Mouse (Mus musculus) heart, postnatal 25 days (tissue): ENCODE measurements around the gene Ptpn4. TPM values are rescaled to one million over a fixed set of nuclear protein-coding genes. Genes with fewer than 3 reads are reported as not detected.

ENCODE experiments used
- DNase-seq: peaks from one replicate; pipeline ENCODE4 v3.0.0; 2022; ENCODE audit warnings: low spot score
- intact Hi-C: fragments of 180-260 bp; cut with DNase I; formaldehyde crosslinking; loops from one replicate; pipeline ENCODE4 v1.15.1; 2025
- total RNA-seq, 2 experiments: library from RNA; stranded (reverse); gene quantifications; 2 replicates each; pipeline ENCODE4 v1.2.3; 2021

Gene Ptpn4
- 10 to 100 TPM; 26.1 to 27.9 TPM for total RNA-seq

GRCm38 (mm10) chr1:119837035-119837751 is at the start of gene Ptpn4:
Gene Ptpn4, minus strand, starts transcription at chr1:119837613.
- intact Hi-C loops, result loop anchor here (5.0 to 10.0 kb wide), 2 partner anchors 75 to 312 kb away; partner anchors contain the start of genes Tmem177 and Tmem185b
- peak; percentile 96 for DNase-seq

GRCm38 (mm10) chr1:119886320-119886719 is 48.9 kb upstream of the Ptpn4 start:
- intact Hi-C loops, result no loop called here
- DNase-seq, result no peak

- intact Hi-C loops, result no loop called here
- no peak for DNase-seq
Observed at GRCm38 (mm10) chr1:119884272-119884671, 46.9 kb upstream of the Ptpn4 start.

GRCm38 (mm10) chr1:119878909-119879308 is 41.5 kb upstream of the Ptpn4 start:
- intact Hi-C loops, result no loop called here
- no peak for DNase-seq

DNA sequence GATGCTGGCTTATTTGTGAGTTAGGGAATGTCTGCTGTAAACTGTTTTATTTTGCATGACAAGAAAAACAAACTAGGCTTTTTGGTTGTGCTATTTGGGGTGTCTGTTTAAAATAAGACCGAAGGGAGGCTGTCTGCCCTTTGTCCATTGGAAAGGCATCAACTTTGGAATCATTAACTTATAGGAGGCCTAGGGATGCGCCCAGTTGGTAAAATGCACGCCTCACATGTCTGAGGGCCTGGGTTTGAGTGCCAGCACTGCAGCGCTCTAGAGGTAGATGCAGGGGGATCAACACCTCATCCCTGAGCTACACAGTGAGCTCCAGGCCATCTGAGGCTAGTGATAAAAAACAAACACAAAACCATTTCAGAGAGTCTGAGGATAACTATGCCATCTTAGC is 40.1 kb upstream of the Ptpn4 start:
- intact Hi-C loops, result no loop called here
- no peak for DNase-seq

GRCm38 (mm10) chr1:119868395-119869161 is 31.2 kb upstream of the Ptpn4 start:
- intact Hi-C loops, result no loop called here
- DNase-seq, result no peak

- intact Hi-C loops, result no loop called here
- DNase-seq, result no peak
Observed at GRCm38 (mm10) chr1:119867300-119867699, 29.9 kb upstream of the Ptpn4 start.

DNA sequence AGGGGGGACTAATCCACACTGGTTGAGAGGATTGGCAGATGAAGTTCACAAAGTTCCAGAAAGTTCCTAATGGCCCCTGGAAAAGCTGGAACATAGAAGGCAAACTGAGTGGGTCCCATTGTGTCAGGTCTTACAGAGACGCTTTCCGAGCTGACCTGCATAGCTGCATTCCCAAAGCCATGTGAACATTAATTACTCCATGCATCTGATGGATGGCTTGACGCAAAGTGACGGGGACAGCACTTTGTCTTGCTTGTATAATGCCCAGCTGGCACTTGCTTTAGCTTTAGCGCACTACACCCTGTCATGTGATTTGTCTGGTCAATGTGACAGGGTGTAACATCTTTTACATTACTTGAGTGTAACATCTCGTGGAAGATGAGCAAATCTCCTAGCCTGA is 27.9 kb upstream of the Ptpn4 start:
- no peak for DNase-seq
- intact Hi-C loops, result no loop called here

DNA sequence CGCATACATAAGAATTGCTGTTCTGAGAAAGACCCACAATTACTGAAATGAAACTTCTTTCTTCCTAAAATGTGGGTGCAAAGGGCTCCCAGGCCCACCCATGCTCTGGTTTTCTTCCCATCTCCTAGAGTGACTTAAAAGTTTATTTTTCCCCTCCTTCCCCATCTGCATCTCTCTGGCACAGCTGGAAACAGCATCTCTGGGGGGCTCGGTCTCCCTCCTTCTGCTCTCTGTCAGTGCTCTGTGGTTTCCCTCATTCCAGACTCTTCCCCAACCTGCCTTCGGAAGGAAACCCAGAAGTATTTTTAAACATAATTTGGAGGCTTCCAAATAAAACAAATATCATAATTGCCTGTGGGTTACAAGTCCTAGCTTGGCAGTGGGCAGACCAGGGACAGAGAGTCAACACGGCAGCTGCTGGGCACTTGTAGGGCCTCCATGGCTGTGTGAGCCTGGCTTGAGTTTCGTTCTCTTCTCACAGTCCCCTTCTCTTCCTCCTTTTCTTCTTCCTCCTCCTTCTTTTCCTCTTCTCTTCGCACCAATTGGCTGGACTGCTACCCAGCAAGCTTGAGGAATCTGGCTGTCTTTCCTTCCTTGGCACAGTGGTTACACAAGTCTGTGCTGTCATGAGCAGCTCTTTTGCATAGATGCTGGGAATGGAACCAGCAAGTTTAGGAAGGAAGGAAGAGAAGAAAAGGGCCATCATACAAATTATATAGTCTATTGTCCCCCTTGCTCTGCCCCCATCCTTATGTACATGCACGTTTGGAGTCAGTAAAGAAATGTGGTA is 26.3 kb upstream of the Ptpn4 start:
- intact Hi-C loops, result no loop called here
- no peak for DNase-seq

GRCm38 (mm10) chr1:119859566-119859965 is 22.2 kb upstream of the Ptpn4 start:
- intact Hi-C loops, result no loop called here
- DNase-seq, result no peak

GRCm38 (mm10) chr1:119852980-119853379 is 15.6 kb upstream of the Ptpn4 start:
- intact Hi-C loops, result no loop called here
- DNase-seq, result no peak

DNA sequence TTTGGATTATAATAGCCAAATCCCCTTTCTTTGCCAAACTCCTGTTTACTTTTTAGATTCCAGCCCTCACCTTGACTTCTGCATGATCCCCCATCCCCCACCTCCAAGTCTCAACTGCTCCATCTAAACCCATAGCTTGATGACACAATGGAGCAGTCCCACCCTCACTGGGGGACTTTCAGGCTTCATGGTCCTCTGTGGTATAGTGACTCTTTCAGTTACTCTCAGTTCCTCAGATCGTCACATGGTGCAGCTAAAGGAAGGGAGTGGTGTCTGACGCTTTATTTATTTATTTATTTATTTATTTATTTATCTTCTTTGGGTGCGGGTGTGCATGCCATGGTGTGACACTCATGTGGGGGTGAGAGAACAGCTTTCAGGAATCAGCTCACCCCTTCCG is 14.9 kb upstream of the Ptpn4 start:
- DNase-seq, result no peak
- intact Hi-C loops, result no loop called here

DNA sequence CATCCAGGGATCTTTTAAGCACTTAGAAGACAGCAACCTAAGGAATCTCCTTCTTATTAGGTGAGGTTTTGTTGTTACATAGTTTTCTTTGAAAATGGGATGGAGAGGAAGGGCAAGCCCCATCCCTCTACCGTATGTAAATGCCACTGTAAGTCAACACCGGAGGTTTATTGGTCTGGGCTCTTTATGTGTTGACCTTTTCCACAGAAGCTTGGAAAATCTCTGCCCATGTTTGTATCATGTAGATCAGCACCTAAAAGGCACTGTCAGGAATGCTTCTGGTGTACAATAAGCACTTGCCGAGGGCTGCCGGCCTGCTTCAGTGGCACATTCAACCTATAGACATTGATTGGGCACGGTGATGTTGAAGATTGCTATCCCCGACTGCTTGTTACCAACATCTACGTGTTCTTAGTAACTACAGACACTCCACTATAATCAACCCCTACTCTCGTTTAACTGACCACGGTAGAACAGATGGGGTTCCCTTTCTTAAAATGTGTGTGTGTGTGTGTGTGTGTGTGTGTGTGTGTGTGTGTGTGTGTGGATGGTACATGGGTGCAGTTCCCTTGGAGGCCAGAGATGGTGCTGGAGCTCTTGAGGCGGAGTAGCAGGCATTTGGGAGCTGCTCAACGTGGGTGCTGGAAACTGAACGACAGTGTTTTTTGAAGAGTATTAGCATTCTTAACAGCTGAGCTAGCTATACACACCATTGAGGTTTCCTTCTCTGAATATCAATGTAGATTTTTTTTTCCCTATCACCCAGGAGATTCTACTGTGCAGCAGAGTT is 11.9 kb upstream of the Ptpn4 start:
- DNase-seq, result no peak
- intact Hi-C loops, result no loop called here

DNA sequence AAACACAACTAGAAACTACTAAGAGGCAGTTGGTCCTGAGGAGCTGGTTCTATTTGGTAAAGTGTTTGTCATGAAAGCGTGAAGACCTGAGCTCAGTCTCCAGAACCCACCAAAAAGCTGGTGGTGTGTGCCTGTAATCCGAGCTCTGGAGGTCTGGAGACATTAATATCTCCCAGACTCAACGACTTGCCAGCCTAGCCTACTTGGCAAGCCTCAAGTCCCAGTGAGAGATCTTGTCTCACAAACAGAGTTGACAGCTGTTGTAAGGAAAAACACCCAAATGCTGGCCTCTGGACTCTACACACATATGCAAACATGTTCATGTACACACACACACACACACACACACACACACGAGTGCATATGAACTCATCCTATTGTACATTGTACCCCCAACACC is 7.9 kb upstream of the Ptpn4 start:
- intact Hi-C loops, result no loop called here
- DNase-seq, result no peak

- no peak for DNase-seq
- intact Hi-C loops, result no loop called here
Observed at GRCm38 (mm10) chr1:119843121-119843520, 5.7 kb upstream of the Ptpn4 start.

DNA sequence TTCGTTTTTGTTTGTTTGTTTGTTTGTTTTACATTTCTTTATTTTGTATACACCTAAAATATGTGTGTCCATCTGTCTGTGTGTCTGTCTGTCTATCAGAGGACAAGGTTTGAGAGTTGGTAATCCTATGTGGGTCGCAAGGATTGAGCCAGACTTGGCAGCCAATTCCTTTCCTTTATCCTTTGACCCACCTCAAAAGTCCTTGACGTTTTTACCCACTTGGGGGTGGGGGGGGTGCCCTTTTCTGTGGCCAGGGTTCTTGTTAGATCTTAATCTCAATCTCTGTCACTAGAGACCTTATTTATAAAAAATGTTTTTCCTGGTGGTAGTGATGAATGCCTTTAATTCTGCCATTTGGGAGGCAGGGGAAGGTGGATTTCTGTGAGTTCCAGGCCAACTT is 828 bp upstream of the Ptpn4 start:
- no peak for DNase-seq
- intact Hi-C loops, result loop anchor here (5.0 to 10.0 kb wide), 2 partner anchors 74 to 313 kb away; partner anchors contain the start of genes Tmem177 and Tmem185b

GRCm38 (mm10) chr1:119836479-119837015 is 866 bp downstream of the Ptpn4 start:
- no peak for DNase-seq
- intact Hi-C loops, result loop anchor here (5.0 to 10.0 kb wide), 2 partner anchors 76 to 312 kb away; partner anchors contain the start of genes Tmem177 and Tmem185b

- intact Hi-C loops, result loop anchor here (5.0 to 10.0 kb wide), 2 partner anchors 76 to 311 kb away; partner anchors contain the start of genes Tmem177 and Tmem185b
- DNase-seq, result no peak
Observed at GRCm38 (mm10) chr1:119835726-119836478, 1.5 kb downstream of the Ptpn4 start.
